ENCODE assay signal across 10 mouse cellular contexts in the genomic region with DNA sequence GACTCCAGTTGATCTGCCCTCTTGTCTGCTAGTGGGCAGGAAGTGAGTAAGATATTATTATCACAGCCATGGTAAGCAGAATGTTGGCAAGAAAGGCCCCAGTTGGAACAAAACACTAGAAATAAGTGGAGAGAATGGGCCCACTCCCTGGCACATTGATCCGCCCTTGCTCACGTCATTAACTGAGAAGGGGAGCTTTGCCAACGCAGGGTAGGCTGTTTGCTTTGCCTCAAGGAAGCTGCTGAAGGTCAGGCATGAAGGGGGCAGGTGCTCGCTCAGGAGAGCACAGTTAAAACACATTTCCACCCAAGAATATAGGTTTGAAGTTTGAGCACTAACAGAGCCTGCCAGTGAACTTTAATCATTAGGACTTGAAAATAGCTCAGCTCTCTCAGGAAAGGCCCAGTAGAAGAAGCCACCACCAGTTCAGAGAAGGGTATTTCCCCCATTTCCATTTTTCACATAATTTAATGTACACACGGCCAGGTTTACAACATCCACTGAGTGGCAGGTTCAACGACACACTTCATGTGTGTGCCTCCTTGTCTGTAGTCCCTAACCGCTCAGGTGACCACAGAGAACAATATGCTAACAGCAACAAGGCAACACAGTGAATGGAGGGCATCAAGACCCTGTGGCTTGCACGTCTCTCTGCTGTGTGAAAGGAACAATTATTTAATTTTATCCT.
DNase-seq lines count a peak whose midpoint lies in the region; ATAC-seq and TF ChIP-seq lines count a peak whose summit lies in the region.
"Had no signal": no experiment of that assay in that cellular context is flagged by ENCODE, and none has a peak within 500 bp of the region (broad histone marks: within the 10 kb centered on the region; RNA-seq: fewer than 3 reads in every experiment).

No protein-coding gene starts in this region.

- H3K9me3 ChIP-seq in MEL (replicated peaks; ENCODE audit: insufficient read depth, low read length) = no peaks in the 10 kb centered on the region
- no peaks in the 10 kb centered on the region for H3K9me3 ChIP-seq in intestine, embryonic 16.5 days (ENCODE audit: control insufficient read depth, low read length)
- H3K9me3 ChIP-seq in forebrain, embryonic 10.5 days = no peaks in the 10 kb centered on the region
- H3K9me3 ChIP-seq in forebrain, embryonic 14.5 days (replicated peaks; ENCODE audit: control insufficient read depth, low read length) = no peaks in the 10 kb centered on the region

- 50% methylated on average over 8 of the region's 8 CpGs for WGBS in intestine, embryonic 16.5 days
- WGBS in forebrain, embryonic 10.5 days = 91% methylated on average over 8 of the region's 8 CpGs
- 68% methylated on average over 8 of the region's 8 CpGs for WGBS in forebrain, embryonic 14.5 days

- H3K79me2 ChIP-seq in MEL (ENCODE audit: control insufficient read depth, insufficient read depth, low read length, poor library complexity) = no peaks in the 10 kb centered on the region

- DNase-seq in heart, adult 18-20 months = peak; percentile 40 to 50
- no peak for DNase-seq in heart, postnatal 10 days
- peak; percentile 31 for DNase-seq in MEL (ENCODE audit: low read depth, low spot score)
- peak; percentile 78 to 82 for DNase-seq in lung, postnatal 4 days
- no peak for DNase-seq in layer of hippocampus, postnatal 14 days (ENCODE audit: low spot score in 2 of 2)
- DNase-seq in forebrain, embryonic 10.5 days (ENCODE audit: extremely low spot score, low spot score) = no peak
- DNase-seq in forebrain, embryonic 14.5 days (ENCODE audit: low spot score) = no peak

- H3K27me3 ChIP-seq in MEL (ENCODE audit: control insufficient read depth in 1 of 2, insufficient read depth in 2 of 2, low read length in 2 of 2) = no peaks in the 10 kb centered on the region
- no peaks in the 10 kb centered on the region for H3K27me3 ChIP-seq in intestine, embryonic 16.5 days (replicated peaks; ENCODE audit: control insufficient read depth, insufficient read depth, low read length)
- no peaks in the 10 kb centered on the region for H3K27me3 ChIP-seq in forebrain, embryonic 10.5 days (ENCODE audit: poor library complexity, severe bottlenecking)
- no peaks in the 10 kb centered on the region for H3K27me3 ChIP-seq in forebrain, embryonic 14.5 days (replicated peaks; ENCODE audit: control insufficient read depth, insufficient read depth, low read length)

- H3K4me1 ChIP-seq in MEL (ENCODE audit: control insufficient read depth in 1 of 2, insufficient read depth in 2 of 2, low read length in 2 of 2) = peaks cover 19 to 25% of the 10 kb centered on the region in 2 experiments
- peaks cover 40% of the 10 kb centered on the region for H3K4me1 ChIP-seq in intestine, embryonic 16.5 days (ENCODE audit: control insufficient read depth, insufficient read depth, low read length)
- peaks cover 29% of the 10 kb centered on the region for H3K4me1 ChIP-seq in forebrain, embryonic 10.5 days
- H3K4me1 ChIP-seq in forebrain, embryonic 14.5 days (ENCODE audit: control insufficient read depth, insufficient read depth, low read length) = no peaks in the 10 kb centered on the region

- TF ChIP-seq CTCF in MEL (IDR thresholded peaks at IDR 0.05 in 2 of 3, conservative IDR thresholded peaks at IDR 0.05 in 1 of 3; ENCODE audit: control insufficient read depth in 1 of 3, insufficient read depth in 1 of 3, low read depth in 2 of 3, low read length in 3 of 3, poor library complexity in 1 of 3, severe bottlenecking in 1 of 3) = no peak

- peak; percentile 43 for ATAC-seq in intestine, embryonic 16.5 days
- no peak for ATAC-seq in forebrain, embryonic 14.5 days

- TF ChIP-seq RAD21 in MEL (IDR thresholded peaks at IDR 0.05; ENCODE audit: low read depth, low read length) = no peak

- TF ChIP-seq POLR2A in MEL (IDR thresholded peaks at IDR 0.05; ENCODE audit: control insufficient read depth in 1 of 2, insufficient read depth in 1 of 2, low read depth in 1 of 2, low read length in 2 of 2, poor library complexity in 1 of 2) = no peak

- H3K27ac ChIP-seq in MEL (ENCODE audit: control insufficient read depth, low read depth, low read length) = peak overlapping the region; percentile 48
- peak overlapping the region; percentile 83 for H3K27ac ChIP-seq in intestine, embryonic 16.5 days (ENCODE audit: low read length)
- H3K27ac ChIP-seq in forebrain, embryonic 10.5 days = no peak overlapping the region
- no peak overlapping the region for H3K27ac ChIP-seq in forebrain, embryonic 14.5 days (ENCODE audit: low read depth, low read length)
- H3K27ac ChIP-seq: layer of hippocampus, adult 2 months had no signal

- peak overlapping the region; percentile 21; the same call in 1 of the 2 replicates for H3K4me2 ChIP-seq in intestine, embryonic 16.5 days (ENCODE audit: low read depth, low read length)
- H3K4me2 ChIP-seq in forebrain, embryonic 14.5 days (ENCODE audit: low read length) = no peak overlapping the region

- no peak overlapping the region; the same call in 1 of the 2 replicates for H3K9ac ChIP-seq in MEL (ENCODE audit: control insufficient read depth, low read depth, low read length, poor library complexity, severe bottlenecking)
- H3K9ac ChIP-seq in intestine, embryonic 16.5 days (ENCODE audit: low read depth, low read length) = peak overlapping the region; percentile 22; the same call in 1 of the 2 replicates
- H3K9ac ChIP-seq in forebrain, embryonic 14.5 days (ENCODE audit: low read length) = no peak overlapping the region

- TF ChIP-seq EP300 in MEL (IDR thresholded peaks at IDR 0.05; ENCODE audit: low read depth in 1 of 2, low read length in 2 of 2) = peak in 1 of 2 experiments; percentile 34; a peak in 1 of 4 replicates

- H3K4me3 ChIP-seq in MEL (ENCODE audit: control insufficient read depth in 1 of 2, insufficient read depth in 1 of 2, low read depth in 2 of 2, low read length in 2 of 2) = no peak overlapping the region
- H3K4me3 ChIP-seq in intestine, embryonic 16.5 days (ENCODE audit: low read length) = no peak overlapping the region; the same call in 1 of the 2 replicates
- H3K4me3 ChIP-seq in forebrain, embryonic 10.5 days = no peak overlapping the region
- no peak overlapping the region for H3K4me3 ChIP-seq in forebrain, embryonic 14.5 days (ENCODE audit: low read depth, low read length)
- H3K4me3 ChIP-seq: erythroblast, embryonic 14.5 days; layer of hippocampus, adult 2 months had no signal

- intact Hi-C loops in heart, postnatal 10 days (cut with DNase I) = no loop called here

- H3K36me3 ChIP-seq in MEL (ENCODE audit: control insufficient read depth in 1 of 2, insufficient read depth in 2 of 2, low read length in 2 of 2) = peaks cover 0 to 25% of the 10 kb centered on the region in 2 experiments; a peak in 2 of 4 replicates
- no peaks in the 10 kb centered on the region for H3K36me3 ChIP-seq in intestine, embryonic 16.5 days (ENCODE audit: control insufficient read depth, insufficient read depth, low read length)
- no peaks in the 10 kb centered on the region for H3K36me3 ChIP-seq in forebrain, embryonic 10.5 days (replicated peaks)
- H3K36me3 ChIP-seq in forebrain, embryonic 14.5 days (ENCODE audit: control insufficient read depth, insufficient read depth, low read length) = no peaks in the 10 kb centered on the region

TF ChIP-seq in MEL, 35 proteins besides CTCF, POLR2A, EP300 and RAD21:
- no peak for TF ChIP-seq TBP (IDR thresholded peaks at IDR 0.05; ENCODE audit: low read depth, low read length)
- TF ChIP-seq MAZ (IDR thresholded peaks at IDR 0.05; ENCODE audit: low read depth, low read length) = no peak

Comparison
In these comparisons a context has a peak if more than half of its experiments do, and no peak if none do; other contexts are left out.
1. DNase-seq: peak in heart, adult 18-20 months (2 of 2), MEL (single experiment) and lung, postnatal 4 days (2 of 2); none in heart, postnatal 10 days (0 of 2), layer of hippocampus, postnatal 14 days (0 of 2), forebrain, embryonic 10.5 days (single experiment) and forebrain, embryonic 14.5 days (single experiment).
2. H3K27ac ChIP-seq: peak in MEL (single experiment) and intestine, embryonic 16.5 days (single experiment); none in forebrain, embryonic 10.5 days (single experiment) and forebrain, embryonic 14.5 days (single experiment).